Mouse (Mus musculus): Measurements from ENCODE around the gene Ephb2. TPM values are rescaled to one million over a fixed set of nuclear protein-coding genes. Genes with fewer than 3 reads are reported as not detected.

Gene Ephb2
- polyA plus RNA-seq, 1 experiment from 2014 or later, result 31.0 TPM

- Histone ChIP-seq H3K9me3 (no peaks in the 10 kb centered on the region), H3K9ac (peak overlapping the region; percentile 85), H3K36me3 (replicated peaks) (no peaks in the 10 kb centered on the region), H3K4me1 (peaks cover 65% of the 10 kb centered on the region), H3K27ac (peak overlapping the region; percentile 99), H3K4me2 (peak overlapping the region; percentile 86), H3K4me3 (peak overlapping the region; percentile 72), H3K27me3 (replicated peaks) (no peaks in the 10 kb centered on the region)
- ATAC-seq (replicated peaks), result peak; percentile 40
- WGBS, result under 1% methylated on average over 76 of the region's 76 CpGs
These were observed 770 bp downstream of the Ephb2 start for GRCm38 (mm10) chr4:136834815-136835620.

- ATAC-seq (replicated peaks), result no peak
- no peaks in the 10 kb centered on the region for H3K27me3 ChIP-seq (replicated peaks)
- peaks cover 70% of the 10 kb centered on the region for H3K4me1 ChIP-seq
- H3K4me3 ChIP-seq, result peak overlapping the region; percentile 72
- no peaks in the 10 kb centered on the region for H3K9me3 ChIP-seq
- 5% methylated on average over 12 of the region's 12 CpGs for WGBS
- H3K36me3 ChIP-seq (replicated peaks), result no peaks in the 10 kb centered on the region
- H3K9ac ChIP-seq, result peak overlapping the region; percentile 85
- H3K27ac ChIP-seq, result peak overlapping the region; percentile 99
- peak overlapping the region; percentile 86 for H3K4me2 ChIP-seq
These were observed 1.4 kb downstream of the Ephb2 start for GRCm38 (mm10) chr4:136834439-136834814.

- Histone ChIP-seq H3K9ac (peak overlapping the region; percentile 85), H3K36me3 (replicated peaks) (no peaks in the 10 kb centered on the region), H3K4me1 (peaks cover 77% of the 10 kb centered on the region), H3K27me3 (replicated peaks) (no peaks in the 10 kb centered on the region), H3K4me3 (peak overlapping the region; percentile 72), H3K4me2 (peak overlapping the region; percentile 86), H3K27ac (peak overlapping the region; percentile 99; the same call in 1 of the 2 replicates), H3K9me3 (no peaks in the 10 kb centered on the region)
- WGBS, result 35% methylated on average over 21 of the region's 21 CpGs
- ATAC-seq (replicated peaks), result no peak
These were observed 2.0 kb downstream of the Ephb2 start for GRCm38 (mm10) chr4:136833619-136834351.

GRCm38 (mm10) chr4:136832559-136833232 lies 3.1 kb downstream of the Ephb2 start:
- Histone ChIP-seq H3K9ac (no peak overlapping the region), H3K4me3 (peak overlapping the region; percentile 72; the same call in 1 of the 2 replicates), H3K27me3 (replicated peaks) (no peaks in the 10 kb centered on the region), H3K27ac (no peak overlapping the region), H3K9me3 (no peaks in the 10 kb centered on the region), H3K36me3 (replicated peaks) (no peaks in the 10 kb centered on the region), H3K4me2 (peak overlapping the region; percentile 86), H3K4me1 (peaks cover 74% of the 10 kb centered on the region)
- ATAC-seq (replicated peaks), result no peak
- WGBS, result 76% methylated on average over 16 of the region's 16 CpGs

- H3K9me3 ChIP-seq, result no peaks in the 10 kb centered on the region
- no peak for ATAC-seq (replicated peaks)
- H3K4me2 ChIP-seq, result peak overlapping the region; percentile 27; the same call in 1 of the 2 replicates
- 42% methylated on average over 9 of the region's 9 CpGs for WGBS
- H3K4me1 ChIP-seq, result peaks cover 67% of the 10 kb centered on the region
- H3K4me3 ChIP-seq, result no peak overlapping the region
- H3K27ac ChIP-seq, result no peak overlapping the region
- H3K27me3 ChIP-seq (replicated peaks), result no peaks in the 10 kb centered on the region
- no peaks in the 10 kb centered on the region for H3K36me3 ChIP-seq (replicated peaks)
- H3K9ac ChIP-seq, result no peak overlapping the region; the same call in 1 of the 2 replicates
These were observed 5.4 kb downstream of the Ephb2 start for GRCm38 (mm10) chr4:136830272-136830823.

- 16% methylated on average over 9 of the region's 9 CpGs for WGBS
- H3K36me3 ChIP-seq (replicated peaks), result no peaks in the 10 kb centered on the region
- no peaks in the 10 kb centered on the region for H3K9me3 ChIP-seq
- no peak overlapping the region for H3K27ac ChIP-seq
- no peak for ATAC-seq (replicated peaks)
- H3K4me2 ChIP-seq, result peak overlapping the region; percentile 27
- no peak overlapping the region for H3K4me3 ChIP-seq
- no peaks in the 10 kb centered on the region for H3K27me3 ChIP-seq (replicated peaks)
- H3K4me1 ChIP-seq, result peaks cover 72% of the 10 kb centered on the region
- no peak overlapping the region; the same call in 1 of the 2 replicates for H3K9ac ChIP-seq
These were observed 6.0 kb downstream of the Ephb2 start for GRCm38 (mm10) chr4:136829837-136830236.

- Histone ChIP-seq H3K9me3 (no peaks in the 10 kb centered on the region), H3K9ac (no peak overlapping the region), H3K4me2 (no peak overlapping the region), H3K27ac (no peak overlapping the region), H3K27me3 (replicated peaks) (no peaks in the 10 kb centered on the region), H3K4me3 (no peak overlapping the region), H3K4me1 (peaks cover 73% of the 10 kb centered on the region), H3K36me3 (replicated peaks) (no peaks in the 10 kb centered on the region)
- ATAC-seq (replicated peaks), result no peak
- WGBS, result 51% methylated on average over 11 of the region's 11 CpGs
These were observed 6.9 kb downstream of the Ephb2 start for GRCm38 (mm10) chr4:136828664-136829569.

- H3K4me2 ChIP-seq, result no peak overlapping the region
- H3K9ac ChIP-seq, result no peak overlapping the region
- H3K27me3 ChIP-seq (replicated peaks), result no peaks in the 10 kb centered on the region
- 30% methylated on average over 18 of the region's 18 CpGs for WGBS
- peaks cover 72% of the 10 kb centered on the region for H3K4me1 ChIP-seq
- H3K27ac ChIP-seq, result 0 out of 2 replicates have a peak overlapping the region, but pooled peaks have one; percentile 13
- H3K4me3 ChIP-seq, result no peak overlapping the region
- ATAC-seq (replicated peaks), result no peak
- H3K36me3 ChIP-seq (replicated peaks), result no peaks in the 10 kb centered on the region
- no peaks in the 10 kb centered on the region for H3K9me3 ChIP-seq
These were observed 10.7 kb downstream of the Ephb2 start for GRCm38 (mm10) chr4:136824935-136825552.

GRCm38 (mm10) chr4:136820069-136820522 lies 15.7 kb downstream of the Ephb2 start:
- Histone ChIP-seq H3K9ac (no peak overlapping the region), H3K36me3 (replicated peaks) (no peaks in the 10 kb centered on the region), H3K4me3 (no peak overlapping the region), H3K4me2 (no peak overlapping the region), H3K27me3 (replicated peaks) (no peaks in the 10 kb centered on the region), H3K9me3 (no peaks in the 10 kb centered on the region), H3K27ac (peak overlapping the region; percentile 74), H3K4me1 (peaks cover 76% of the 10 kb centered on the region)
- WGBS, result 9% methylated on average over 10 of the region's 10 CpGs
- ATAC-seq (replicated peaks), result no peak

GRCm38 (mm10) chr4:136816701-136817100 lies 19.1 kb downstream of the Ephb2 start:
- H3K4me1 ChIP-seq, result peaks cover 59% of the 10 kb centered on the region
- WGBS, result 19% methylated on average over 7 of the region's 7 CpGs
- H3K36me3 ChIP-seq (replicated peaks), result no peaks in the 10 kb centered on the region
- H3K4me3 ChIP-seq, result no peak overlapping the region
- peak; percentile 60 for ATAC-seq (replicated peaks)
- no peaks in the 10 kb centered on the region for H3K9me3 ChIP-seq
- peak overlapping the region; percentile 49; the same call in 1 of the 2 replicates for H3K27ac ChIP-seq
- H3K9ac ChIP-seq, result no peak overlapping the region
- H3K4me2 ChIP-seq, result no peak overlapping the region
- H3K27me3 ChIP-seq (replicated peaks), result no peaks in the 10 kb centered on the region

GRCm38 (mm10) chr4:136815364-136815763 lies 20.4 kb downstream of the Ephb2 start:
- Histone ChIP-seq H3K4me2 (no peak overlapping the region), H3K9me3 (no peaks in the 10 kb centered on the region), H3K27me3 (replicated peaks) (no peaks in the 10 kb centered on the region), H3K4me1 (peaks cover 54% of the 10 kb centered on the region), H3K9ac (no peak overlapping the region), H3K27ac (no peak overlapping the region), H3K4me3 (no peak overlapping the region), H3K36me3 (replicated peaks) (no peaks in the 10 kb centered on the region)
- no peak for ATAC-seq (replicated peaks)
- 68% methylated on average over 5 of the region's 5 CpGs for WGBS

Measured in midbrain, embryonic 15.5 days (tissue).